Mouse (Mus musculus) MEL-GATA-1-ER (cell line): ENCODE data around the gene Hnf4a.
A peak's percentile ranks its signal among the peaks of the same experiment; 100 is the strongest.

Source experiments
- DNase-seq: peaks from one replicate; pipeline ENCODE4 v3.0.0-alpha.2; 2012; ENCODE audit warnings: low read depth; ENCODE audit errors: extremely low read depth

Hnf4a gene

GRCm38 (mm10) chr2:163592084-163592483 is 85.5 kb downstream of the Hnf4a start:
- DNase-seq, result no peak

DNA sequence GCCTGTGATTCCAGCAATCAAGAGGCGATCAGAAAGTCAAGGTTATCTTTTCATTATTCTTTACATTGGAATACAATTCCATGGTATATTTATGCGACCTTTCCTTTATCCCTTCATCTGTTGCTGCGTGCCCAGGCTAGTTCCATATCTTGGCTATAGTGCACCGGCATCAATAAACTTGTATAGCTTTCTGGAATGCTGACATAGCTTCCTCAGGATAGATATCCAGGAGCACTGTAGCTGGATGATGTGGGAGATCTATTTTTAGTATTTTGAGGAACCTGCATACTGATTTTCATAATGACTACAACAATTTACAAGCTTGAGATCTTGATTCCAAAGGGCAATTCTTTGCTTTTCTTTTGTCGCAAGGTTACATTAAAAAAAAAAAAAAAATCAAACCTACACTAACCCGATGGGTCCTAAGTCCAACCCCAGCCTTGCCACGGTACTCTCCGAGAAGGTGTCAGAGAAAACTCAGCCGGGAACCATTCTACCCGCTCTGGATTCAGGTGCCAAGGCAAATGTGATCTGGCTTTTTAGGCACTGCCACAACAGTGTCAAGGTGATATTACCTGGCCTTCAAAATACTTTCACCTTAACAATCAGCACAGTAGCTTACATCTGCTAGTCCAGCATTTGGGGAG is 87.2 kb downstream of the Hnf4a start:
- no peak for DNase-seq

DNA sequence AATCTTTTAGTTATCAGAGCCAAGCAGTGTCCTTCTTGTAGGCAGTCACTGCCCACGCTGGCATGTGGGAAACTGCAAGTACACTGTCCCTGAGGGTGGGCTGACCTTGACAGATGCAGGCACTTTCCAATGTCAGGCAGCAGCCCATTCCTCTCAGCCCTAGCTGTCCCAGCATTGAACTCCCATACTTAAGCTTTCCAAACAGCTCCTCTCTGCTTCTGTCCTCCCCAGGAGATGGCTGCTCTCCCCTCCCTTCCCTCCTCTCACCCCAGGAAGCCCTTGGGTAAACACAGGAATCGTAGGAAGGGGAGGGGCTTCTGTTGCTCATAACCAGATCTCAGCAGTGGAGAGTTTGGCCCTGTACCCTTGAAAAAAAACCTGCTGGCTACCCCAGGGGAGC is 88.5 kb downstream of the Hnf4a start:
- DNase-seq, result no peak

GRCm38 (mm10) chr2:163596057-163596872 is 89.7 kb downstream of the Hnf4a start:
- no peak for DNase-seq

- no peak for DNase-seq
Observed at GRCm38 (mm10) chr2:163596873-163597155, 90.2 kb downstream of the Hnf4a start.

DNA sequence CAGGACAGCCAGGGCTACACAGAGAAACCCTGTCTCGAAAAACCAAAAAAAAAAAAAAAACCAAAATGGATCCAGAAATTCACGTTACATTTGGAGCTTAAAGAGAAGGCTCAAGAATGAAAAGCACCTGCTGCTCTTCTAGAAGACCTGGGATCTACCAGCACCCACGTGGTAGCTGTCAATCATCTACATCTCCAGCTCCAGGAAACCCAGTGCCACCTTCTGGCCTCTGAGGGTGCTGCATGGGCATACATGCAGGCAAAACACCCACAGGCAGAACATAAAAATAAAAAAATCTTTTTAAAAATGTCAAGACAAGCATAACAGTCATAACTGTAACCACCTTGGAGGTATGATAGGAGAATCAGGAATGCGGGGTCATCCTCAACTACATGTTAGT is 91.1 kb downstream of the Hnf4a start:
- no peak for DNase-seq

DNA sequence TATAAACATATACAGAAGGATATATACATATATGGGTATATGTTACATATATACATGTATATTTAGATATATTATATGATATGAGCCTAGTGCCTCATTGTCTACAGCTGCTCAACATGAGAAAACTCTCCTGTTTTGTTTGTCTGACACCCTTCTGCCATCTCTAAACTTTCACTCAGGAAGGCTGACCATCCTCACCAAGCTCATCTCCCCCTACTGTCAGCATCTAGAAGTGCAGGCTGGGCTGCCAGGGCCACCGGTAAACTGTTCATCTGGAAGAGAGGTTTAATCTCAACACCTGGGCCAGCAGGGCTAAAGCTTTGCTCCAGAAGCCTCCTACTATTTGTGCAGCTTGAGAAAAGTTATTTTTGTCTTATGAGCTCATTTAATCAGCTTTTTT is 92.6 kb downstream of the Hnf4a start:
- no peak for DNase-seq

- DNase-seq, result no peak
Observed at GRCm38 (mm10) chr2:163601066-163601465, 94.5 kb downstream of the Hnf4a start.

GRCm38 (mm10) chr2:163601712-163602100 is 95.1 kb downstream of the Hnf4a start:
- no peak for DNase-seq

DNA sequence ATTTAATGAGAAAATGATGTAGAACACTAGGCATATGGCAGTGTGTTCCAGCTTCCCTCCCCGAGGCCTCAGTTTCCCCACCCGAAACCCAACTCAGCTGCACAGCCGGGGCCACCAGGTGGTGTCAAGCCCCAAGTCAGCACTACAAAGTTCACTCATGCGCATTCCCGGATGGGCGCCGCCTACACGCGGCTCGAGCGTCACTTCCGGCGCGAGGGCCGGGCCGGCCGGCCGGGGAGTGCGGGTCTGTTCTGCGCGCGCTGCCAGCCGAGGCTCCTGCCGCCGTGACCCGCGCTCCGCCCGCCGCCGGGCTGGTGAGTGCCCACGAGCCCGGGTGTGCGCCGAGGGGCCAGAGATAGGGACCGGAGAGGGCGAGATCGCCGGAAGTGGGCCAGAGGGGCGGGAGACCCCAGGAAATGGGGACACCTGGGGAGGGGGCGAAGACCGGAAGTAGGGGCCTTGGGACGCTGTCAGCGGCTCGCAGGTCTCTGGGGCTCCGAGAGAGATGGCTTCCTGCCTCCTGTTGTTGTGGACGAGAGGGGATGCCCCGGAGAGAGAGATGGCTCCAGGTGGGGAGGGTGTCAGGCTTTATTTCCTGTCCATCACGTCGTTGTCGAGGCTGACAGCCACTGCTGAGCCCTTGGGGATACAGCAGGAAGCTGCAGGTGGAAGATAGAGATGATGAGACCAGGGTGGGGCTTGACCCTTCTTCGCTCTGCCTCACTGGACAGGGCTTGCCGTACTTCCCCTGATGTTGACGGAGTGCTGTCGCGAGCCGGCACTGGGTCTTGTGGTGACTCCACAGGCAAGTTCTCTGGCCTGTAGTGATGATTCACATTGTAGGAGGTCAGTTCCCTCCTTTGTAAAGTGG is 95.7 kb downstream of the Hnf4a start, which contains the start of gene Ttpal:
Gene Ttpal (plus strand): TSS at position 214 of the 871 bp plus-strand sequence.
- DNase-seq, result peak; percentile 66

DNA sequence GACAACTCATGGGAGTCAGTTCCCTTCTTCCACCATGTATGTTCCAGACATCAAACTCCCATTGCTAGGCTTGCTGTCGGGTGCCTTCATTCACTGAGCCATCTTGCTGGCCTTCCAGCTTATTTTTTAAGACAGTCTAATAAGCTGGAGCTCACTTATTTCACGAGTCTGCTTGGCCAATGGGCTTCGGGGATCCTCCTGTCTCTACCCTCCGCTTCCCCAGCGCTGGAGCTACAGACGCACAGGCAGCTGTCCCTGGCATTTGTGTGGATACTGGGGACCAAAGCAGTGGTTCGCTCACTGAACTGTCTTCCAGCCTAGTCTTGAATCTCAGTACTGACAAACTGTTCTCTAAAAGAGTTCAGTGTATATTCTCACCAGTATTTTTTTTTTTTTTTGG is 99.6 kb downstream of the Hnf4a start:
- DNase-seq, result no peak

- DNase-seq, result no peak
Observed at GRCm38 (mm10) chr2:163608008-163608407, 101.4 kb downstream of the Hnf4a start.

DNA sequence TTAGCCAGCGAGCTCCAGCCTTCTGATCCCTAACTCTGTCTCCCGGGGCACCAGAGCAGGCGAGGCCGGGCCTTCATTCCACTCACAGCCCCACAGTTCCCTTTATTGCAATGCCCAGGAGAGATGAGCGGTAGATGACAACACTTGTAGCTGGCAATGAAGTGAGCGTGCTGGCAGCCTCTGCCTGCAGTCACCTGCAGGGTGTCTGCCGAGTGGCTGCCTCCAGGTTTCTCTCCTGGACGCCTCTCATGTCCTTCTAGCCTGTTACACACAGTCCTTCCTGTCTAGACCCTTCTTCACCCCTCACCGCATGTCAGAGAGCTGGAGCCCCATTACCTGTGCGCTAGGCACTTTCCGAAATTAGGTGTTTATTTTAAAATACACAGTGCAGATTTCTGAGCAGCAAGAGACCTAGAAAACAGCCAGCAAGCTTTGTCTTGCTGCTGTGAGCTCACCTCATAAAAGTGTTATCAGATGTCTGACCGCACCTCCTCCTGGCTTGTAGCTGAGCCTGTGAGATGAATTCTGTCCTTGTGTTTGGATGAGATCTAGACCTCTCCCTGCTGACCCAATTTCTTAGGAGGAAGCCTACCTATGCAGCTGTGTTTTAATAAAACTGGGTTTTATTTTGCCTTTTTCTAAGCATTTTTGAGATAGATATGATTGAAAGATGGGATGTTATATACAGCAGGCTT is 102.8 kb downstream of the Hnf4a start:
- no peak for DNase-seq

- no peak for DNase-seq
Observed at GRCm38 (mm10) chr2:163611176-163611575, 104.6 kb downstream of the Hnf4a start.

DNA sequence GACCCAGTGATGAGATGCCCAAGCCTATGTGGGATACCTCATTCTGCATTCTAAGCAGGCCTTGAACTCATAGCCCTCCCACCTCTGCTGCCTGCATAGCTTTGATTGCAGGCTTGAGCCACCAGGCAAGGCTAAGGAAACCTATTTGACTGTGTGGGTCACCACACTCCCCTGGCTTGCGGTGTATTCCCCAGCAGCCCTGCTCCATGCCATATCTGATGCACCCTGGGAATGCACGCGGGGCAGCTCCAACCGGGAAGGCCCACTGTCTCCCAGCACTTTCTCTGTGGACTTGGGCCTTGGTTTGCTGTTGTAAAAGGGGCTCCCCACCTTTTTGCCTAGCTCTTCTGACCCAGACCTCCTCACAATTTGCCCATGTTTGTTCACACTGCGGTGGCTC is 106.6 kb downstream of the Hnf4a start:
- DNase-seq, result no peak

DNA sequence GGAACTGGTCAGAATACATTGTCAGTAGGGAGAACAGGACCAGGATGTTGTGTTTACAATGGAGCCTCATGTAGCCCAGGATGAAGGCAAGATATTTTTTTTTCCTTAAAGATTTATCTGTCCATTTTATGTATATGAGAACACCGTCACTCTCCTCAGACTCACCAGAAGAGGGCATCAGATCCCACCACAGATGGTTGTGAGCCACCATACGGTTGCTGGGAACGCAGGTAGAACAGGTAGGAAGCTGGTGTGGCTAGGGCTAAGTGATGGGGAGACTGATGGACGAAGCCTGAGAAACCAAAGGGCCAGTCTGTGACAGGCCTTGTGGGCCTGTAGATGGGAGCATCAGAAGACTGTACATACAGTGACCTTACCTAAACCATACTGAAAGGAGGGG is 107.4 kb downstream of the Hnf4a start:
- no peak for DNase-seq

GRCm38 (mm10) chr2:163615401-163615800 is 108.8 kb downstream of the Hnf4a start:
- no peak for DNase-seq

GRCm38 (mm10) chr2:163615906-163616651 is 109.5 kb downstream of the Hnf4a start:
- no peak for DNase-seq

GRCm38 (mm10) chr2:163616652-163617227 is 110.1 kb downstream of the Hnf4a start:
- DNase-seq, result no peak

DNA sequence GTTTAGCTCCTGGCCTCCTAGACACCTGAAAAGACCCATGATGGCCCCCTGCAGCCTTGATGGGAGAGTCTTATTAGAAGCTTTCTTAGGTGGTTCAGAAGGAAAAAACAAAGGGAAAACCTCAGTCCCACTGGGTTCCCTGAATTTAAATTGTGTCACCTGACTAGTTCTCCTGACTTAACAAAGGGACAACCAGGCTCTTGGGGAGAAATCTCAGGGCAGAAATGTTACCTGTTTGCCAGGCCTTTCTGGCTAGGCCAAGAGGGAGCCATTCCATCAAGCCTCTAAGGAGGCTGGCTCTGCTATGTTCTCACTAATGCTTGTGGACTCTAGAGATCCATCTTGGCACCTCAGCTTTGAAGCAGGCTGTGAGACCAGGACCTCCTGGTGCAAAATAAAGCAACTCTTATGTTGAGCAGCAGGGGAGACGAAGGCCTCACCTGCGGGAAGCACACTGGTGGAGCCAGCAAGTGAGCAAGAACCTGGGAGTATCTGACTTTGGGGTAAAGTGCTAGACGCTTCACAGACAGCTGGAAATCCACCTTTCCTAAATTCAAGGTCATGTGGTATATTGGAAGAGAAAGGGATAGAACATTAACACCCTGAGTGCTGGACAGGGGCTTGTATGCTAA is 110.7 kb downstream of the Hnf4a start:
- no peak for DNase-seq
